Mouse (Mus musculus) liver, embryonic 14.5 days (tissue): ENCODE data around the gene Dnah8. TPM values are rescaled to one million over a fixed set of nuclear protein-coding genes. Genes with fewer than 3 reads are reported as not detected.

Experiments used
- ATAC-seq: fragments of 200-750 bp; cut with Nextera tagmentation; 2 replicates; pipeline ENCODE4 v1.8.0; 2017; ENCODE audit warnings: moderate number of reproducible peaks, mild to moderate bottlenecking, moderate library complexity; ENCODE audit not compliant: insufficient read depth
- DNase-seq, 3 experiments: peaks; one replicate each; pipeline ENCODE4 v3.0.0-alpha.2; 2012 to 2013; ENCODE audit warnings: low read depth in 3 of 3, low spot score in 3 of 3
- H3K27ac ChIP-seq: fragments of 300-500 bp; sonication (generic); 2 replicates; pipeline ENCODE4 v1.5.1; 2014; ENCODE audit warnings: moderate library complexity, mild to moderate bottlenecking, control low read depth, inconsistent platforms
- H3K27me3 ChIP-seq: fragments of 300-500 bp; sonication (generic); 2 replicates; pipeline ENCODE4 v1.6.1; 2014; ENCODE audit warnings: mild to moderate bottlenecking, low read length, moderate library complexity; ENCODE audit not compliant: control insufficient read depth, insufficient read depth
- H3K36me3 ChIP-seq: fragments of 300-500 bp; sonication (generic); replicated peaks from 2 replicates; pipeline ENCODE4 v1.6.1; 2014; ENCODE audit warnings: low read depth; ENCODE audit not compliant: control insufficient read depth, insufficient read depth
- H3K4me1 ChIP-seq, 2 experiments: fragments of 200-500 bp in 1 of 2; fragments of 300-500 bp in 1 of 2; sonication (generic) in 1 of 2; replicated peaks; 2 replicates each; pipeline ENCODE4 v1.6.1; 2012 to 2014; ENCODE audit warnings: antibody characterized with exemption in 1 of 2, inconsistent platforms in 1 of 2, low read length in 1 of 2; ENCODE audit not compliant: control insufficient read depth in 2 of 2, insufficient read depth in 2 of 2
- H3K4me2 ChIP-seq: fragments of 300-500 bp; sonication (generic); 2 replicates; pipeline ENCODE4 v1.6.1; 2014; ENCODE audit warnings: low read depth, mild to moderate bottlenecking, control low read depth, moderate library complexity
- H3K4me3 ChIP-seq, 2 experiments: fragments of 200-500 bp in 1 of 2; fragments of 300-500 bp in 1 of 2; sonication (generic) in 1 of 2; 2 replicates each; pipeline ENCODE4 v1.5.1; 2012 to 2014; ENCODE audit warnings: low read depth in 2 of 2, low read length in 2 of 2, mild to moderate bottlenecking in 2 of 2, control low read depth in 1 of 2, inconsistent platforms in 1 of 2, moderate library complexity in 1 of 2; ENCODE audit not compliant: insufficient read depth in 1 of 2
- H3K9ac ChIP-seq: fragments of 300-500 bp; sonication (generic); replicated peaks from 2 replicates; pipeline ENCODE4 v1.6.1; 2014; ENCODE audit warnings: mild to moderate bottlenecking, control low read depth, moderate library complexity
- H3K9me3 ChIP-seq: fragments of 300-500 bp; sonication (generic); 2 replicates; pipeline ENCODE4 v1.6.1; 2016; ENCODE audit warnings: low read length, mixed read lengths; ENCODE audit not compliant: control insufficient read depth
- CTCF ChIP-seq: IDR thresholded peaks from 2 replicates; pipeline ENCODE4 v1.5.1; 2016; ENCODE audit warnings: antibody characterized with exemption, low read depth, control low read depth
- EP300 ChIP-seq: IDR thresholded peaks from 2 replicates; pipeline ENCODE4 v1.6.1; 2016; ENCODE audit warnings: antibody characterized with exemption, low read depth
- WGBS: fragments of 180-500 bp; shearing (Covaris S2); extraction: QIAGEN DNeasy Blood & Tissue Kit; methylation state at CpG from one replicate; pipeline ENCODE4 v1.1.7; 2014; ENCODE audit not compliant: insufficient replicate concordance; 5-methylcytosine and 5-hydroxymethylcytosine counted together
- polyA plus RNA-seq, 2 experiments: library from polyadenylated mRNA; depleted of rRNA in 1 of 2; stranded (reverse) in 1 of 2; unstranded in 1 of 2; fragments of >200 nt; fragmentation: Nextera tagmentation in 1 of 2; extraction: Ambion mirVana in 1 of 2; gene quantifications; 2 replicates each; pipeline versions ENCODE4 v1.2.1 to v1.2.3; 2012 to 2014

Dnah8 gene
- polyA plus RNA-seq, 2 experiments = 0.83 to 1.8 TPM

DNA sequence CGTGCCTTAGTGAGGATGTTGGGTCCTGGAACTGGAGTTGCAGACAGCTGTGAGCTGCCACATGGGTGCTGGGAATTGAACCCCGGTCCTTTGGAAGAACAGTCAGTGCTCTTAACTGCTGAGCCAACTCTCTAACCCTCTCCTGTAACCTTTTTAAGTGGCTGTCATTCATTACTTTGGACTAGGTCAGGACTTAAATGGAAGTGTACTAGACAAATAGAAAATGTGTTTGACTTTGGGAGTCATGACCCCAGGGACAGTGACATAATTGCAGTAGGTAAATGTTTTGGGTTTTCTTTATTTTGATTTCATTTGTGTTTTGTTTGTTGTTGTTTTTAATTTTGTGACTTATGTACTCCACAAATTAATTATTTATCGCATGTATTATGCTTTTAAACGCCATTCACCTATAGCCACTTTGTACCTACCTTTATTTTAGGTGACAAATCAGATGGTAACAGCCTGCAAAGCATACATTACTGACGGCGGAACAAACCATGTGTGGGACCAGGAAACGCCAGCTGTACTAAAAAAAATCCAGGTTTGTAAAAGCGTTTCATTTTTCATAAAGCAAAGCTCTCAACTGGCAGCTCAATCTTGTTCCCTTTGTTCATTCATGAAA is 33.5 kb downstream of the Dnah8 start:
- H3K27me3 ChIP-seq = no peaks in the 10 kb centered on the region
- no peaks in the 10 kb centered on the region for H3K4me1 ChIP-seq
- DNase-seq (no peak), ATAC-seq (peak; percentile 28; the same call in 1 of the 2 replicates)
- no peak overlapping the region for H3K27ac ChIP-seq
- peak overlapping the region; percentile 50 to 58 for H3K4me3 ChIP-seq
- peak overlapping the region; percentile 61 for H3K4me2 ChIP-seq
- WGBS = 54% methylated on average over 8 of the region's 8 CpGs
- H3K36me3 ChIP-seq = no peaks in the 10 kb centered on the region
- TF ChIP-seq EP300 = no peak
- no peak for TF ChIP-seq CTCF
- H3K9me3 ChIP-seq = no peaks in the 10 kb centered on the region
- peak overlapping the region; percentile 24; the same call in 1 of the 2 replicates for H3K9ac ChIP-seq

DNA sequence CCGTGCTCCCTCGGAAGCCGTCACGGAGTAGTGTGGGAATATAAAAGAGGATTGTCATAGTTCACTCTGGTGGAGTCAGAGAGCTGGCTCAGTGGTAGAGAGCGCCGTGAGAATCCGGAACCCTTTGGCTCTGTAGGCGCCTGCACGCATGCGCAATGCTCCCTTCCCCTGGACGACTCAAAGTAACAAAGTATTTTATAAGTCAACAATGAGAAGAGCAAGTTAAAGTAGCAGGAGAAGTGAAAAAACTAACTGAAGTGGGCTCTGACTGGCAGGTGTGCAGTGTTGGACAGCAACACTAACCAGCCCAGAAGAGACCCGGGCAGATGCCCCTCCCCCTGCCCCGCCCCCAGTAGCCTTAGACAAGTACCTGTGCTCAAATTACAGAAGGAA is 34.0 kb downstream of the Dnah8 start:
- peak overlapping the region; percentile 24; the same call in 1 of the 2 replicates for H3K9ac ChIP-seq

DNA sequence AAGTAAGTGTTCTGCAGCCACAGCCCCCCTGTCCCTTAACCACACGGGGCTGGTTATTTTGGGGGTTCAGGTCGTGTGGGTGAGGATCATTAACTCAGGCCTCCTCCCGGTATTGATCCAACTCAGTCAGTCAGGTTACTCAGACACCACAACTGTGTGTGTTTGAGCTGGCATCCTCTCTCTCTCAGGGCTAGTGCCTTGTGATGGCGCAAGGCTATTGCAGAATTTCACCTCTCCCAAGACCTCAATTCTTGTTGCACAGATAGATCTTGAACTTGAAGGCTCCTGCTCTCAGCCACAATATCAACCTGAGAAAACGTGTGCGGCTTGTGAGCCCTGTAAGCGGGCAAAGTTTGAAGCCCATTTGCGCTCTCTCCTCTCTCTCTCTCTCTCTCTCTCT is 38.0 kb downstream of the Dnah8 start:
- no peak for DNase-seq

More for the DNA sequence above, 34.0 kb downstream of the Dnah8 start:
- H3K4me1 ChIP-seq = no peaks in the 10 kb centered on the region
- 28% methylated on average over 13 of the region's 13 CpGs for WGBS
- H3K27ac ChIP-seq = no peak overlapping the region
- TF ChIP-seq EP300 = no peak
- TF ChIP-seq CTCF = no peak
- peak overlapping the region; percentile 61 for H3K4me2 ChIP-seq
- no peak for DNase-seq
- H3K9me3 ChIP-seq = no peaks in the 10 kb centered on the region
- H3K4me3 ChIP-seq = peak overlapping the region; percentile 50 to 58
- H3K27me3 ChIP-seq = no peaks in the 10 kb centered on the region
- peak; percentile 64; the same call in 1 of the 2 replicates for ATAC-seq
- no peaks in the 10 kb centered on the region for H3K36me3 ChIP-seq

DNA sequence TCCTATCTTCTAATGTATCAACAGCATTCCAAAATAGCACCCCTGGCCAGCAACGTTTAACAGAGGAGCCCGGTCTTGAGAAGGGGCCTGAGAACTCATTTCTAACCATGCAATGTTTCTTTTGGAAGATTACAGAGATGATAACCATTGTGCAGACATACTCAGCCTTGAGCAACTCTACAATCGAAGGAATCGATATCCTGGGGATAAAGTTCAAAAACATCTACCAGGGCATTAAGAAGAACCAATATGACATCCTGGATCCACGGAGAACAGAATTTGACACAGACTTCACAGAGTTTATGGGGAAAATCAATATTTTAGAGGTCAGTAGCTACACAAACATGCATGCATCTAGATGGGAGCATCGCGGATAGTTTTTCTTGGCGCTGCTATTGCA is 39.0 kb downstream of the Dnah8 start:
- ATAC-seq (no peak), DNase-seq (no peak)
- WGBS = 77% methylated on average over 8 of the region's 8 CpGs
- Histone ChIP-seq H3K27me3 (no peaks in the 10 kb centered on the region), H3K4me3 (no peak overlapping the region), H3K9me3 (peaks cover 7% of the 10 kb centered on the region), H3K4me2 (no peak overlapping the region), H3K9ac (no peak overlapping the region), H3K4me1 (no peaks in the 10 kb centered on the region), H3K36me3 (no peaks in the 10 kb centered on the region), H3K27ac (no peak overlapping the region)
- TF ChIP-seq EP300 (no peak), CTCF (no peak)

More for the DNA sequence above, 38.0 kb downstream of the Dnah8 start:
- Histone ChIP-seq H3K4me2 (no peak overlapping the region), H3K9ac (no peak overlapping the region), H3K4me1 (no peaks in the 10 kb centered on the region), H3K9me3 (peaks cover 7% of the 10 kb centered on the region), H3K4me3 (no peak overlapping the region), H3K27me3 (no peaks in the 10 kb centered on the region), H3K27ac (no peak overlapping the region), H3K36me3 (no peaks in the 10 kb centered on the region)
- ATAC-seq = no peak
- no peak for TF ChIP-seq EP300
- TF ChIP-seq CTCF = no peak
- 62% methylated on average over 8 of the region's 8 CpGs for WGBS

DNA sequence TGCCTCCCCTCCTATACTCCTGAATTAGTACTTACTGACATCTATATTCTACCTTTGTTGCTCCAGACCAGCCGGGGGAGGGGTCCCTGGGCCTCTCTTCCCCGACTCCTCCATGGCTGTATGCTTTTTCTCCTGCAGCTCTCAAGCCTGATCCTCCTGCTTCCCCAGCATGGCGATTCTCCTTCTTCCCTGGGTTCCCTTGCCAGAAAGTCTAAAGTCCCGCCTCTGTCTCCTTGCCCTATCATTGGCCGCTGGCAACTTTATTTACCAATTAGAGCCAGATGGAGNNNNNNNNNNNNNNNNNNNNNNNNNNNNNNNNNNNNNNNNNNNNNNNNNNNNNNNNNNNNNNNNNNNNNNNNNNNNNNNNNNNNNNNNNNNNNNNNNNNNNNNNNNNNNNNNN is 40.7 kb downstream of the Dnah8 start:
- Histone ChIP-seq H3K9me3 (peaks cover 7% of the 10 kb centered on the region), H3K9ac (no peak overlapping the region), H3K27ac (no peak overlapping the region), H3K4me1 (no peaks in the 10 kb centered on the region), H3K4me3 (no peak overlapping the region), H3K4me2 (no peak overlapping the region), H3K27me3 (no peaks in the 10 kb centered on the region), H3K36me3 (no peaks in the 10 kb centered on the region)
- WGBS = 76% methylated on average over 5 of the region's 5 CpGs
- TF ChIP-seq EP300 (no peak), CTCF (no peak)
- ATAC-seq (no peak), DNase-seq (no peak)
